Mouse (Mus musculus) kidney, postnatal 0 days (tissue): Measurements from ENCODE around the gene Cers4. TPM values are rescaled to one million over a fixed set of nuclear protein-coding genes. Genes with fewer than 3 reads are reported as not detected.
A peak's percentile ranks its signal among the peaks of the same experiment; 100 is the strongest.

ENCODE experiments used
- ATAC-seq: fragments of 200-750 bp; cut with Nextera tagmentation; replicated peaks from 2 replicates; pipeline ENCODE4 v1.8.0; 2017; ENCODE audit warnings: low read depth, moderate number of reproducible peaks, moderate TSS enrichment, moderate library complexity; ENCODE audit not compliant: low FRiP score
- DNase-seq: peaks from one replicate; pipeline ENCODE4 v3.0.0-alpha.2; 2016; ENCODE audit warnings: low spot score
- H3K27ac ChIP-seq: fragments of 300-500 bp; sonication (generic); 2 replicates; pipeline ENCODE4 v1.5.1; 2014; ENCODE audit warnings: mild to moderate bottlenecking
- H3K27me3 ChIP-seq: fragments of 300-500 bp; sonication (generic); 2 replicates; pipeline ENCODE4 v1.6.1; 2014; ENCODE audit warnings: low read length, mixed read lengths; ENCODE audit not compliant: insufficient read depth
- H3K36me3 ChIP-seq: fragments of 300-500 bp; sonication (generic); 2 replicates; pipeline ENCODE4 v1.6.1; 2014; ENCODE audit warnings: low read length, mixed read lengths; ENCODE audit not compliant: insufficient read depth
- H3K4me1 ChIP-seq: fragments of 300-500 bp; sonication (generic); replicated peaks from 2 replicates; pipeline ENCODE4 v1.6.1; 2014; ENCODE audit warnings: antibody characterized with exemption, low read length, mixed read lengths; ENCODE audit not compliant: insufficient read depth
- H3K4me2 ChIP-seq: fragments of 300-500 bp; sonication (generic); 2 replicates; pipeline ENCODE4 v1.6.1; 2014; ENCODE audit warnings: mild to moderate bottlenecking, low read length, moderate library complexity, mixed read lengths
- H3K4me3 ChIP-seq: fragments of 300-500 bp; sonication (generic); replicated peaks from 2 replicates; pipeline ENCODE4 v1.5.1; 2014; ENCODE audit warnings: low read depth, low read length
- H3K9ac ChIP-seq: fragments of 300-500 bp; sonication (generic); 2 replicates; pipeline ENCODE4 v1.6.1; 2014; ENCODE audit warnings: low read depth, low read length
- H3K9me3 ChIP-seq: fragments of 300-500 bp; sonication (generic); replicated peaks from 2 replicates; pipeline ENCODE4 v1.6.1; 2016; ENCODE audit warnings: low read length, inconsistent platforms, mixed read lengths
- CTCF ChIP-seq: IDR thresholded peaks from 2 replicates; pipeline ENCODE4 v1.5.1; 2016; ENCODE audit warnings: antibody characterized with exemption, low read depth, mild to moderate bottlenecking, moderate library complexity
- WGBS: fragments of 180-500 bp; shearing (Covaris S2); extraction: QIAGEN DNeasy Blood & Tissue Kit; methylation state at CpG from one replicate; pipeline ENCODE4 v1.1.7; 2014; 5-methylcytosine and 5-hydroxymethylcytosine counted together
- polyA plus RNA-seq: library from polyadenylated mRNA; unstranded; fragments of >200 nt; fragmentation: Nextera tagmentation; extraction: Ambion mirVana; gene quantifications from 2 replicates; pipeline ENCODE4 v1.2.1, GENCODE M21; 2015

Gene Cers4
- polyA plus RNA-seq, 1 experiment from 2014 or later, result 18.8 TPM

DNA sequence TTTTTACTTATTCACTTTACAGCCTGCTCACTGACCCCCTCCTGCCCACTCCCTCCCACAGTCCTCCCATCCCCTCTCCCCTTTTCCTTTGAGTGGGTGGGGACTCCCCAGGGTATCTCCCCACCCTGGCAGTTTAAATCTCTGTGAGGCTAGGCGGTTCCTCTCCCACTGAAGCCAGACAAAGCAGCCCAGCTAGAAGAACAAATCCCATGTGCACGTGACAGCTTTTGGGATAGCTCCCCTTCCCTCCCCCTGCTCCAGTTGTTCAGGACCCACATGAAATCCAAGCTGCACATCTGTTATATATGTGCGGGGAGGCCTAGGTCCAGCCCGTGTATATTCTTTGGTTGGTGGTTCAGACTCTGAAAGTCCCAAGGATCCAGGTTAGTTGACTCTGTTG is 10.3 kb upstream of the Cers4 start:
- Histone ChIP-seq H3K4me2 (no peak overlapping the region), H3K27ac (no peak overlapping the region), H3K4me1 (no peaks in the 10 kb centered on the region), H3K27me3 (no peaks in the 10 kb centered on the region), H3K9ac (no peak overlapping the region), H3K9me3 (no peaks in the 10 kb centered on the region), H3K4me3 (no peak overlapping the region), H3K36me3 (no peaks in the 10 kb centered on the region)
- no peak for TF ChIP-seq CTCF
- DNase-seq, result no peak
- 74% methylated on average over 4 of the region's 4 CpGs for WGBS
- no peak for ATAC-seq

DNA sequence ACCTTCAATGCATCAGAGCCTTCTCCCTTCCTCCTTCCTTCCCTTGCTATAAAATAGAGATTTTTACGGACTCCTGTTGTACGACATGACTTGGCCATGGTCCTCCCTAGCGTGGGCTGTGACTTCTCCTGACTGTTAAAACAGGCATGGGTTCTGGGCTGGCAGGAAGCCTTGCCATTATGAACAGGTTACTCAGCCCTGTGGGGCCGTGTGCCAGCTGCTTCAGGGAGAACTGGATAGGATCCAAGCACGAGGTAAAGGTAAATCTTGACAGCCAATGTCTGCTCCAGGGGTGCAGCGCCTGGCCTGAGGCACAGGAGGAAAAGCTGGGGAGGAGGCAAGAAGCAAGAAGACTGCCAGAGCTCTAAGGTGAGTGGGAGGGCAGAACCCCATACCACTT is 9.5 kb upstream of the Cers4 start:
- no peak overlapping the region for H3K9ac ChIP-seq
- H3K36me3 ChIP-seq, result no peaks in the 10 kb centered on the region
- H3K4me3 ChIP-seq, result no peak overlapping the region
- DNase-seq (no peak), ATAC-seq (no peak; the same call in 1 of the 2 replicates)
- TF ChIP-seq CTCF, result no peak
- no peaks in the 10 kb centered on the region for H3K27me3 ChIP-seq
- no peaks in the 10 kb centered on the region for H3K9me3 ChIP-seq
- WGBS, result 54% methylated on average over 6 of the region's 6 CpGs
- H3K4me1 ChIP-seq, result no peaks in the 10 kb centered on the region
- no peak overlapping the region for H3K27ac ChIP-seq
- H3K4me2 ChIP-seq, result no peak overlapping the region

- Histone ChIP-seq H3K4me2 (peak overlapping the region; percentile 77), H3K36me3 (no peaks in the 10 kb centered on the region; the same call in 1 of the 2 replicates), H3K4me1 (no peaks in the 10 kb centered on the region; the same call in 1 of the 2 replicates), H3K27me3 (no peaks in the 10 kb centered on the region), H3K4me3 (peak overlapping the region; percentile 53), H3K9me3 (no peaks in the 10 kb centered on the region), H3K9ac (peak overlapping the region; percentile 63), H3K27ac (peak overlapping the region; percentile 52)
- ATAC-seq, result peak; percentile 31
- DNase-seq, result peak; percentile 65
- 11% methylated on average over 21 of the region's 21 CpGs for WGBS
- TF ChIP-seq CTCF, result no peak
Observed at GRCm38 (mm10) chr8:4493686-4494440, 1.0 kb downstream of the Cers4 start.

DNA sequence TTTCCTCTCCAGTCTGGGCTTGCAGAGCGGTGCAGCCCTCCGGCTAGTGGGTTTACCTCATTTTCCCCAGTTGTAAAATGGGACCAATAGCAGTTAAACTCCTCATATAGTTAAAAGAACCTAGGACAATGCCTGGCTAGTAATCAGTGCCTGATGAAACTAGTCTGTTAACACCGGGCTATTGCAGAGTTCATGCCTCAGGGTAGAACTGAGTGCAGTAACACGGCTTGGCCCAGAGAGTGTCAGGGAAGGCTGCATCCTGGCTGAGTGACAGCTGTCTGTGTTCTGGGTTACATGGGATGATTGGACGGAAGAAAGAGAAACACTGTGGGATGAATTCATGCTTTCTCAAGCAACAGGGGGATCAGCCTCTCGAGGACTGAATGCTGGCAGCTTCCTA is 3.1 kb downstream of the Cers4 start:
- no peak overlapping the region for H3K27ac ChIP-seq
- DNase-seq, result no peak

GRCm38 (mm10) chr8:4497610-4498009 is 4.8 kb downstream of the Cers4 start:
- TF ChIP-seq CTCF, result no peak
- no peaks in the 10 kb centered on the region; the same call in 1 of the 2 replicates for H3K4me1 ChIP-seq
- H3K4me3 ChIP-seq, result no peak overlapping the region
- no peak overlapping the region for H3K9ac ChIP-seq
- no peaks in the 10 kb centered on the region for H3K27me3 ChIP-seq
- no peaks in the 10 kb centered on the region for H3K9me3 ChIP-seq
- no peak overlapping the region for H3K27ac ChIP-seq
- H3K4me2 ChIP-seq, result no peak overlapping the region
- 86% methylated on average over 1 of the region's 1 CpGs for WGBS
- ATAC-seq (no peak), DNase-seq (no peak)
- H3K36me3 ChIP-seq, result no peaks in the 10 kb centered on the region; the same call in 1 of the 2 replicates

More for the DNA sequence above, 3.1 kb downstream of the Cers4 start:
- 60% methylated on average over 6 of the region's 6 CpGs for WGBS
- H3K27me3 ChIP-seq, result no peaks in the 10 kb centered on the region
- no peak for TF ChIP-seq CTCF
- H3K4me1 ChIP-seq, result no peaks in the 10 kb centered on the region; the same call in 1 of the 2 replicates
- H3K9ac ChIP-seq, result no peak overlapping the region
- no peak overlapping the region for H3K4me2 ChIP-seq
- no peaks in the 10 kb centered on the region; the same call in 1 of the 2 replicates for H3K36me3 ChIP-seq
- ATAC-seq, result no peak
- no peaks in the 10 kb centered on the region for H3K9me3 ChIP-seq
- H3K4me3 ChIP-seq, result no peak overlapping the region

GRCm38 (mm10) chr8:4505364-4505763 is 12.5 kb downstream of the Cers4 start:
- H3K4me3 ChIP-seq, result no peak overlapping the region
- ATAC-seq (no peak), DNase-seq (no peak)
- no peak overlapping the region for H3K27ac ChIP-seq
- no peaks in the 10 kb centered on the region for H3K27me3 ChIP-seq
- no peak overlapping the region for H3K4me2 ChIP-seq
- no peaks in the 10 kb centered on the region for H3K9me3 ChIP-seq
- no peaks in the 10 kb centered on the region for H3K36me3 ChIP-seq
- H3K4me1 ChIP-seq, result no peaks in the 10 kb centered on the region
- WGBS, result 81% methylated on average over 1 of the region's 1 CpGs
- no peak overlapping the region for H3K9ac ChIP-seq
- TF ChIP-seq CTCF, result no peak
